Mouse (Mus musculus) gastrocnemius, adult 2 months (tissue): ENCODE measurements at regions not wholly inside any gene's neighbourhood (a gene's known extent, or its start where the extent isn't known, plus 50 kb on each side); places are given as distances from the start of the nearest gene placed in this dataset.

Source experiments
- DNase-seq: peaks from one replicate; pipeline ENCODE4 v3.0.0; 2022
- H3K27ac ChIP-seq: fragments of 200-600 bp; 2 replicates; pipeline ENCODE4 v1.8.1; 2022; ENCODE audit warnings: mild to moderate bottlenecking
- H3K4me3 ChIP-seq: fragments of 200-600 bp; 2 replicates; pipeline ENCODE4 v1.8.1; 2022; ENCODE audit warnings: mild to moderate bottlenecking, moderate library complexity
- CTCF ChIP-seq: fragments of 200-600 bp; IDR thresholded peaks from 2 replicates; pipeline ENCODE4 v1.8.1; 2022; ENCODE audit warnings: antibody characterized with exemption, mild to moderate bottlenecking, moderate library complexity
- intact Hi-C: fragments of 180-260 bp; cut with DNase I; formaldehyde crosslinking; loops from one replicate; pipeline ENCODE4 v1.15.1; 2025

GRCm38 (mm10) chr11:117597754-117598153 lies 56.3 kb upstream of the Tnrc6c start:
- no peak for TF ChIP-seq CTCF
- no peak for DNase-seq
- intact Hi-C loops = loop anchor here (2.0 to 5.0 kb wide), 2 partner anchors 55 to 57 kb away; partner anchors contain the start of gene Tnrc6c
- no peak overlapping the region for H3K4me3 ChIP-seq
- peak overlapping the region; percentile 93; the same call in 1 of the 2 replicates for H3K27ac ChIP-seq

- TF ChIP-seq CTCF = no peak
- intact Hi-C loops = loop anchor here (2.0 to 5.0 kb wide), 2 partner anchors 56 to 57 kb away; partner anchors contain the start of gene Tnrc6c
- H3K27ac ChIP-seq = peak overlapping the region; percentile 93
- peak overlapping the region; percentile 81 for H3K4me3 ChIP-seq
- DNase-seq = no peak
Measured at GRCm38 (mm10) chr11:117598170-117598583, 55.9 kb upstream of the Tnrc6c start.

DNA sequence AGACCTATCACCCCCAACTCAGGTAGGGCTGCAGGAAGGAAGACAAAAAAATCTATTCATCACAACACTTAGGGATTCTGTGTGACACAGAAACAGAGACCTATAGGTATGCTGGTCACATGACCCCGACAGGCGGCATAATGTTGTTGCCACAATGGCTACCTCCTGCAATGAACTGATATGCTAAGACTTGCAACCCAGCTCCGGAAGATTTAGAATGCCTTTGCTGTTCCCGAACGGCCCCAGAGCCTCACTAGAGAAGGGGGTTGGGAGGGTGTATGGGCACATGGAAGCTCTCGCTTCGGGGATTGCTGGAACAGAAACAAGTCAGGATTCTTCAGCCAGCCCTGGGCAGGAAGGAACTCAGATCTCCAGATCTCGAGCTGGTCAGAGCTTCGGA lies 55.5 kb upstream of the Tnrc6c start:
- intact Hi-C loops = loop anchor here (2.0 to 5.0 kb wide), 2 partner anchors 56 kb away; partner anchors contain the start of gene Tnrc6c
- H3K27ac ChIP-seq = peak overlapping the region; percentile 93

DNA sequence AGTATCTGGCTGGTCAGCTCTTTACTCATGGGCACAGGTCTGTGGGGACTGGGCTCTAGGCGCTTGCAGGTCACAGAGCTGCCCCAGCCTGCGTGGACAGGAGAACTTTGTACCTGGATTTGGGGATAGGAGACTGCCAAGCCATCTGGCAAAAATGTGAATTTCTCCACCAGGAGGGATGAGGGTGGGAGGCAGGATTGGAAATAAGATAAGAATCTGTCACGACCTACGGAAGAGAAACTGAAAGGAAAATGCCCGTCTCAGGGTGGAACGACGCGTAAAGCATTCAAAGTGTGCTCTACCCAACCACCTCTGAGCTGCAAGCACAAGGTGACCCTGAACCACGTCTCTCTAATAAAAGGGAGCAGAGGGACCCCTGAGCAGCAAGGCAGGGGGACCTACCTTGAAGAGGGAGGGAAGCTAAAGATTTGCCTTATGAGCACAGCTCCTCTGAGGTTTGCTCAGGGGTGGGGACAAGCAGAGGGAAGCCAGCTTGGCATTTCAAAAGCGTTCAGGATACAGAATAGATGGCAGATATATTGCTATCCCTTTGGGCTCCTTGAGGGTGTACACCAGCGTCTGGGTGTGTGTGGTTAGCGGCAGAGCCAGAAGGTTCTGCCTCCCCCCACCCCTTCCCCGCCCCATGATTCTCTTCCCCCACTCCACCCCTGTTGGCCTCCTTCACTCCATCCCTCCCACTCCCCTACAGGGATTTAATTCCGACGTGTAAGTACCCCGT lies 54.9 kb upstream of the Tnrc6c start:
- peak overlapping the region; percentile 93 for H3K27ac ChIP-seq
- DNase-seq = peak; percentile 38
- intact Hi-C loops = loop anchor here (2.0 to 5.0 kb wide), 2 partner anchors 56 to 57 kb away; partner anchors contain the start of gene Tnrc6c
- TF ChIP-seq CTCF = no peak
- H3K4me3 ChIP-seq = peak overlapping the region; percentile 81

More for the DNA sequence above, 55.5 kb upstream of the Tnrc6c start:
- peak; percentile 36 for DNase-seq
- no peak for TF ChIP-seq CTCF
- H3K4me3 ChIP-seq = peak overlapping the region; percentile 81

DNA sequence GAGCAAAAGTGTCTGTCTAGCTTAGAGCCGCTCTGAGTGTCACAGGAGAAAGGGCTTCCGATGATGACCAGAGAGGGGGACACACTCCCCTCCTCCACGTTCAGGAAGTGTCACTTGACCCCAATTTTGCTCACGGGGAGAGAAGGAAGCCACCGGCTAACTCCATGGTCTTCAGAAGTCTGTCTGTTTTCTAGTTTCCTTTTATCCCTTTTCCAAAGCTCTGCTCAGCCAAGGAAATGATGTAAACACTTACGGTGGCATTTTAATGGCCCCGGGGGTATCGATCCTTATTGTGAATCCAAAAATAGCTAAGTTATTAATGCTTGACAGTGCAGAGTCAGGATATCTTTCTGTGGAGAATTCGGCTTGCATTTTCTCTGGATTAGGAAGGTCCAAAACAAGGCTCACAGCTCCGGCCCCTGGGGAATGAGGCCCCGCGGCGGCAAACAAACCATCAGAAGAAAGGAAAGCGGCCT lies 54.3 kb upstream of the Tnrc6c start:
- H3K27ac ChIP-seq = peak overlapping the region; percentile 93
- peak overlapping the region; percentile 81 for H3K4me3 ChIP-seq
- DNase-seq = no peak
- peak; percentile 7; the same call in 1 of the 2 replicates for TF ChIP-seq CTCF
- intact Hi-C loops = loop anchor here (2.0 to 5.0 kb wide), 2 partner anchors 55 to 58 kb away; partner anchors contain the start of gene Tnrc6c

GRCm38 (mm10) chr11:117601147-117601546 lies 52.9 kb upstream of the Tnrc6c start:
- DNase-seq = no peak
- H3K27ac ChIP-seq = no peak overlapping the region
- intact Hi-C loops = no loop called here
- TF ChIP-seq CTCF = no peak
- H3K4me3 ChIP-seq = no peak overlapping the region

DNA sequence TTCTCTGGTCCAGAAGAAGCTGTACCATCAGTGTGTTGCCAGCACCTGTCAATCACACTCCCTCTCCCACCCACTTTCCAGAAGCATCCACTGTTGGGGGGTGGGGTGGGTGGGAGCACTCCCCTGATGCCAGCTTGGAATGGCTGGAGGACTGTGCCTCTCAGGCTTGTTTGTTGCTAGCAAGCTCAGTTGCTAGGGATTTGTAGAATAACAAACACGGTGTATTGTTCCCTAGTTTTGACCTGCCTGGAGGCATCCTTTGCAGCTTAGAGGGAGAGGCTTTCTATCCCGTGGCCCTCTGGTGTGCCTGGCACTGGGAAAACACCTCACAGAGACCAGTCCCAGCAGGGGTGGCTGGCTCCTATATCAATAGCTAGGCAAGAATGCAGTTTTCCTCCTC lies 50.1 kb upstream of the Tnrc6c start:
- no peak overlapping the region for H3K4me3 ChIP-seq
- H3K27ac ChIP-seq = no peak overlapping the region
- DNase-seq = no peak
- intact Hi-C loops = no loop called here
- TF ChIP-seq CTCF = no peak
